8 mouse cellular contexts compared by ENCODE assay signal in genomic region chr11:69965271-69966005, GRCm38 (mm10). TPM values are rescaled to one million over a fixed set of nuclear protein-coding genes. Genes with fewer than 3 reads are reported as not detected.
DNase-seq lines count a peak whose midpoint lies in the region; ATAC-seq and TF ChIP-seq lines count a peak whose summit lies in the region.

No protein-coding gene starts in this region.

- no peak overlapping the region; the same call in 1 of the 2 replicates for H3K9ac ChIP-seq in hindbrain, embryonic 11.5 days (ENCODE audit: low read depth, low read length)
- no peak overlapping the region for H3K9ac ChIP-seq in hindbrain, embryonic 14.5 days
- H3K9ac ChIP-seq in intestine, embryonic 15.5 days, result peak overlapping the region; percentile 59
- H3K9ac ChIP-seq in liver, postnatal 0 days (replicated peaks), result 0 out of 2 replicates have a peak overlapping the region, but pooled peaks have one; percentile 34

- no peak for TF ChIP-seq CTCF in liver, postnatal 0 days (IDR thresholded peaks at IDR 0.05; ENCODE audit: low read depth)
- no peak for TF ChIP-seq CTCF in small intestine, adult 2 months (IDR thresholded peaks at IDR 0.05; ENCODE audit: extremely low read depth, insufficient read length, insufficient replicate concordance, low read depth, low read length)

- H3K4me3 ChIP-seq in hindbrain, embryonic 11.5 days (ENCODE audit: low read depth, low read length), result peak overlapping the region; percentile 20
- H3K4me3 ChIP-seq in hindbrain, embryonic 14.5 days (replicated peaks; ENCODE audit: low read length), result no peak overlapping the region; the same call in none of the 2 replicates
- peak overlapping the region; percentile 47 for H3K4me3 ChIP-seq in intestine, embryonic 15.5 days (replicated peaks)
- H3K4me3 ChIP-seq in liver, postnatal 0 days (ENCODE audit: low read depth, low read length), result peak overlapping the region; percentile 40
- peak overlapping the region; percentile 78 for H3K4me3 ChIP-seq in small intestine, adult 2 months (ENCODE audit: low read depth, low read length)

- peak; percentile 44 for DNase-seq in hindbrain, embryonic 11.5 days (ENCODE audit: low spot score)
- DNase-seq in hindbrain, embryonic 14.5 days (ENCODE audit: low spot score), result no peak
- DNase-seq in liver, postnatal 0 days, result peak; percentile 18
- no peak for DNase-seq in cerebellum, adult 9-11 months
- no peak for DNase-seq in layer of hippocampus, postnatal 36 days

- H3K27ac ChIP-seq in hindbrain, embryonic 11.5 days (ENCODE audit: low read depth, low read length), result no peak overlapping the region
- no peak overlapping the region for H3K27ac ChIP-seq in hindbrain, embryonic 14.5 days
- H3K27ac ChIP-seq in intestine, embryonic 15.5 days, result peak overlapping the region; percentile 89
- H3K27ac ChIP-seq in liver, postnatal 0 days (ENCODE audit: low read depth), result no peak overlapping the region
- peak overlapping the region; percentile 99 for H3K27ac ChIP-seq in small intestine, adult 2 months (ENCODE audit: insufficient read depth, low read depth, low read length)

- H3K36me3 ChIP-seq in hindbrain, embryonic 11.5 days (ENCODE audit: control insufficient read depth, insufficient read depth, low read length), result 0 out of 2 replicates have a peak, but pooled peaks cover 1% of the 10 kb centered on the region
- H3K36me3 ChIP-seq in hindbrain, embryonic 14.5 days (replicated peaks; ENCODE audit: control insufficient read depth, insufficient read depth), result peaks cover 25% of the 10 kb centered on the region
- 0 out of 2 replicates have a peak, but pooled peaks cover 3% of the 10 kb centered on the region for H3K36me3 ChIP-seq in intestine, embryonic 15.5 days
- peaks cover 11% of the 10 kb centered on the region for H3K36me3 ChIP-seq in liver, postnatal 0 days (replicated peaks; ENCODE audit: insufficient read depth, low read length)
- peaks cover 28% of the 10 kb centered on the region for H3K36me3 ChIP-seq in small intestine, adult 2 months (ENCODE audit: control insufficient read depth, insufficient read depth, low read length)

- TF ChIP-seq POLR2A in small intestine, adult 2 months (IDR thresholded peaks at IDR 0.05; ENCODE audit: low read depth, low read length), result peak; percentile 97

- TF ChIP-seq EP300 in liver, postnatal 0 days (IDR thresholded peaks at IDR 0.05; ENCODE audit: low read depth), result no peak

- H3K9me3 ChIP-seq in hindbrain, embryonic 11.5 days (ENCODE audit: control insufficient read depth, low read length), result no peaks in the 10 kb centered on the region
- no peaks in the 10 kb centered on the region for H3K9me3 ChIP-seq in hindbrain, embryonic 14.5 days (ENCODE audit: control insufficient read depth, low read length)
- H3K9me3 ChIP-seq in intestine, embryonic 15.5 days, result no peaks in the 10 kb centered on the region
- no peaks in the 10 kb centered on the region for H3K9me3 ChIP-seq in liver, postnatal 0 days (ENCODE audit: low read length)

- no peak overlapping the region for H3K4me2 ChIP-seq in hindbrain, embryonic 11.5 days (replicated peaks; ENCODE audit: low read depth, low read length)
- H3K4me2 ChIP-seq in hindbrain, embryonic 14.5 days (replicated peaks), result no peak overlapping the region
- peak overlapping the region; percentile 62 for H3K4me2 ChIP-seq in intestine, embryonic 15.5 days (replicated peaks)
- H3K4me2 ChIP-seq in liver, postnatal 0 days (ENCODE audit: low read depth, low read length), result peak overlapping the region; percentile 67

- 3% methylated on average over 49 of the region's 49 CpGs for WGBS in hindbrain, embryonic 11.5 days
- 3% methylated on average over 49 of the region's 49 CpGs for WGBS in hindbrain, embryonic 14.5 days
- 3% methylated on average over 49 of the region's 49 CpGs for WGBS in intestine, embryonic 15.5 days
- WGBS in liver, postnatal 0 days (ENCODE audit: insufficient replicate concordance), result 3% methylated on average over 47 of the region's 49 CpGs
- 2% methylated on average over 49 of the region's 49 CpGs for WGBS in small intestine, adult 2 months

- H3K27me3 ChIP-seq in hindbrain, embryonic 11.5 days (ENCODE audit: control insufficient read depth, insufficient read depth, low read length), result peaks cover 57% of the 10 kb centered on the region
- peaks cover 78% of the 10 kb centered on the region for H3K27me3 ChIP-seq in hindbrain, embryonic 14.5 days (ENCODE audit: control insufficient read depth, insufficient read depth, low read length)
- peaks cover 28% of the 10 kb centered on the region for H3K27me3 ChIP-seq in intestine, embryonic 15.5 days (replicated peaks)
- H3K27me3 ChIP-seq in liver, postnatal 0 days (ENCODE audit: insufficient read depth, low read length), result peaks cover 54% of the 10 kb centered on the region
- no peaks in the 10 kb centered on the region for H3K27me3 ChIP-seq in small intestine, adult 2 months (ENCODE audit: control insufficient read depth, insufficient read depth, low read length)

- ATAC-seq in hindbrain, embryonic 11.5 days (ENCODE audit: low FRiP score), result no peak
- no peak for ATAC-seq in hindbrain, embryonic 14.5 days (ENCODE audit: low FRiP score)
- ATAC-seq in intestine, embryonic 15.5 days, result peak; percentile 71
- ATAC-seq in liver, postnatal 0 days, result no peak
- ATAC-seq in frontal cortex, adult (ENCODE audit: low TSS enrichment), result no peak

- H3K4me1 ChIP-seq in hindbrain, embryonic 11.5 days (replicated peaks; ENCODE audit: control insufficient read depth, insufficient read depth, low read length), result peaks cover 2% of the 10 kb centered on the region; the same call in 1 of the 2 replicates
- H3K4me1 ChIP-seq in hindbrain, embryonic 14.5 days (replicated peaks; ENCODE audit: control insufficient read depth, insufficient read depth, low read length), result 0 out of 2 replicates have a peak, but pooled peaks cover 7% of the 10 kb centered on the region
- H3K4me1 ChIP-seq in intestine, embryonic 15.5 days (replicated peaks), result peaks cover 3% of the 10 kb centered on the region; the same call in 1 of the 2 replicates
- H3K4me1 ChIP-seq in liver, postnatal 0 days (ENCODE audit: insufficient read depth), result peaks cover 16% of the 10 kb centered on the region
- H3K4me1 ChIP-seq in small intestine, adult 2 months (ENCODE audit: control insufficient read depth, insufficient read depth, insufficient read length, low read length), result peaks cover 19% of the 10 kb centered on the region; the same call in 1 of the 2 replicates

RNA-seq across cellular contexts. Expression of gene Cldn7, which starts 0.9 kb away (rescaled TPM):
- polyA plus RNA-seq in hindbrain, embryonic 11.5 days (2014; fragmentation: Nextera tagmentation; extraction: Ambion mirVana), result 8.2 and 8.4 TPM in 2 replicates
- 0.32 and 0.47 TPM in 2 replicates for polyA plus RNA-seq in hindbrain, embryonic 14.5 days (2014; fragmentation: Nextera tagmentation; extraction: Ambion mirVana)
- 977 and 1,030 TPM in 2 replicates for polyA plus RNA-seq in intestine, embryonic 15.5 days (2015; fragmentation: Nextera tagmentation; extraction: Ambion mirVana)
- 4.1 and 4.4 TPM in 2 replicates for polyA plus RNA-seq in liver, postnatal 0 days (2015; fragmentation: Nextera tagmentation; extraction: Ambion mirVana)
- polyA plus RNA-seq in small intestine, adult 2 months (2012; rRNA removed), result 521 and 1,844 TPM in 2 replicates
- total RNA-seq in layer of hippocampus, postnatal 36 days (2021), result not detected

RNA-seq across cellular contexts. Expression of gene Ctdnep1, which starts 15.5 kb away (rescaled TPM):
- polyA plus RNA-seq in hindbrain, embryonic 11.5 days (2014; fragmentation: Nextera tagmentation; extraction: Ambion mirVana), result 23.8 and 26.8 TPM in 2 replicates
- polyA plus RNA-seq in hindbrain, embryonic 14.5 days (2014; fragmentation: Nextera tagmentation; extraction: Ambion mirVana), result 25.5 and 29.4 TPM in 2 replicates
- 23.2 and 26.3 TPM in 2 replicates for polyA plus RNA-seq in intestine, embryonic 15.5 days (2015; fragmentation: Nextera tagmentation; extraction: Ambion mirVana)
- polyA plus RNA-seq in liver, postnatal 0 days (2015; fragmentation: Nextera tagmentation; extraction: Ambion mirVana), result 8.4 and 9.7 TPM in 2 replicates
- polyA plus RNA-seq in small intestine, adult 2 months (2012; rRNA removed), result 59.7 and 116 TPM in 2 replicates
- 100 to 1,000 TPM; 113 to 116 TPM for total RNA-seq in layer of hippocampus, postnatal 36 days (2021)

RNA-seq across cellular contexts. Expression of gene Elp5, which starts 16.9 kb away (rescaled TPM):
- 154 and 163 TPM in 2 replicates for polyA plus RNA-seq in hindbrain, embryonic 11.5 days (2014; fragmentation: Nextera tagmentation; extraction: Ambion mirVana)
- 168 and 169 TPM in 2 replicates for polyA plus RNA-seq in hindbrain, embryonic 14.5 days (2014; fragmentation: Nextera tagmentation; extraction: Ambion mirVana)
- 102 and 105 TPM in 2 replicates for polyA plus RNA-seq in intestine, embryonic 15.5 days (2015; fragmentation: Nextera tagmentation; extraction: Ambion mirVana)
- polyA plus RNA-seq in liver, postnatal 0 days (2015; fragmentation: Nextera tagmentation; extraction: Ambion mirVana), result 40.6 and 42.9 TPM in 2 replicates
- polyA plus RNA-seq in small intestine, adult 2 months (2012; rRNA removed), result 24.4 and 37.8 TPM in 2 replicates
- total RNA-seq in layer of hippocampus, postnatal 36 days (2021), result 10 to 100 TPM; 77.5 to 78.4 TPM

RNA-seq across cellular contexts. Expression of gene Slc2a4, which starts 17.4 kb away (rescaled TPM):
- polyA plus RNA-seq in hindbrain, embryonic 11.5 days (2014; fragmentation: Nextera tagmentation; extraction: Ambion mirVana), result 7.9 and 9.6 TPM in 2 replicates
- polyA plus RNA-seq in hindbrain, embryonic 14.5 days (2014; fragmentation: Nextera tagmentation; extraction: Ambion mirVana), result 2.2 and 2.3 TPM in 2 replicates
- 20.4 and 21.8 TPM in 2 replicates for polyA plus RNA-seq in intestine, embryonic 15.5 days (2015; fragmentation: Nextera tagmentation; extraction: Ambion mirVana)
- 7.7 and 10.4 TPM in 2 replicates for polyA plus RNA-seq in liver, postnatal 0 days (2015; fragmentation: Nextera tagmentation; extraction: Ambion mirVana)
- 11.2 and 12.9 TPM in 2 replicates for polyA plus RNA-seq in small intestine, adult 2 months (2012; rRNA removed)
- total RNA-seq in layer of hippocampus, postnatal 36 days (2021), result 1 to 10 TPM; 1.8 TPM

RNA-seq across cellular contexts. Expression of gene Gabarap, which starts 25.5 kb away (rescaled TPM):
- polyA plus RNA-seq in hindbrain, embryonic 11.5 days (2014; fragmentation: Nextera tagmentation; extraction: Ambion mirVana), result 621 and 643 TPM in 2 replicates
- 624 and 628 TPM in 2 replicates for polyA plus RNA-seq in hindbrain, embryonic 14.5 days (2014; fragmentation: Nextera tagmentation; extraction: Ambion mirVana)
- 529 and 559 TPM in 2 replicates for polyA plus RNA-seq in intestine, embryonic 15.5 days (2015; fragmentation: Nextera tagmentation; extraction: Ambion mirVana)
- 305 and 324 TPM in 2 replicates for polyA plus RNA-seq in liver, postnatal 0 days (2015; fragmentation: Nextera tagmentation; extraction: Ambion mirVana)
- polyA plus RNA-seq in small intestine, adult 2 months (2012; rRNA removed), result 211 and 564 TPM in 2 replicates
- total RNA-seq in layer of hippocampus, postnatal 36 days (2021), result 100 to 1,000 TPM; 232 to 236 TPM

Comparison
In these comparisons a context has a peak if more than half of its experiments do, and no peak if none do; other contexts are left out.
1. DNase-seq: peak in hindbrain, embryonic 11.5 days (single experiment) and liver, postnatal 0 days (single experiment); none in hindbrain, embryonic 14.5 days (single experiment), cerebellum, adult 9-11 months (single experiment) and layer of hippocampus, postnatal 36 days (0 of 2).
2. H3K27ac ChIP-seq: peak in intestine, embryonic 15.5 days (single experiment) and small intestine, adult 2 months (single experiment); none in hindbrain, embryonic 11.5 days (single experiment), hindbrain, embryonic 14.5 days (single experiment) and liver, postnatal 0 days (single experiment).
3. H3K4me2 ChIP-seq: peak in intestine, embryonic 15.5 days (single experiment) and liver, postnatal 0 days (single experiment); none in hindbrain, embryonic 11.5 days (single experiment) and hindbrain, embryonic 14.5 days (single experiment).
4. H3K9ac ChIP-seq: peak in intestine, embryonic 15.5 days (single experiment) and liver, postnatal 0 days (single experiment); none in hindbrain, embryonic 11.5 days (single experiment) and hindbrain, embryonic 14.5 days (single experiment).
5. RNA of gene Cldn7, which starts 0.9 kb away (polyA plus RNA-seq): 521 to 1,844 TPM in small intestine, adult 2 months and 977 to 1,030 TPM in intestine, embryonic 15.5 days; 8.2 to 8.4 TPM in hindbrain, embryonic 11.5 days, 4.1 to 4.4 TPM in liver, postnatal 0 days and 0.32 to 0.47 TPM in hindbrain, embryonic 14.5 days; every median in the first group is over 10 times any median in the second.